In the genomic region with DNA sequence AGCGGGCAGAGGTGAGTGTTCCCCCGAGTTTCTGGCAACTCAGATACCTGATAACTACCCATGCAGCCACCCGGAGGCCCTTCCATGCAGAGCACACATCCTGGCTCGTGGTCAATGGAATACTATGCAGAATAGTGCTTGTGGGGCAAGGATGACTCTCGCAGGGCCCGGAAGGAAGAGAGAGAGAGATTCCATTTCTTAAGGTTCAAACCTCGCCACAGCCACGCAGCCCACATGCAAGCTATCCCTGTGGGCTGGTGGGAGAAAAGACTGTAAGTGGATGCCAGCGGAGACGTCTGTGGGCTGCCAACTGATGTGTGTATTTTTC, we compare ENCODE assay signal across 8 mouse cellular contexts. TPM values are rescaled to one million over a fixed set of nuclear protein-coding genes. Genes with fewer than 3 reads are reported as not detected.
DNase-seq lines count a peak whose midpoint lies in the region; ATAC-seq and TF ChIP-seq lines count a peak whose summit lies in the region.

No protein-coding gene starts in this region.

- H3K4me1 ChIP-seq in heart, embryonic 16.5 days (ENCODE audit: control insufficient read depth, insufficient read depth, low read length), result peaks cover 19% of the 10 kb centered on the region
- H3K4me1 ChIP-seq in G1E (ENCODE audit: insufficient read depth, low read depth, low read length), result peaks cover 39% of the 10 kb centered on the region
- H3K4me1 ChIP-seq in forebrain, embryonic 16.5 days (replicated peaks; ENCODE audit: control insufficient read depth, insufficient read depth, low read length), result peaks cover 22% of the 10 kb centered on the region
- peaks cover 52% of the 10 kb centered on the region for H3K4me1 ChIP-seq in midbrain, embryonic 10.5 days

- no peak for TF ChIP-seq CTCF in G1E (IDR thresholded peaks at IDR 0.05; ENCODE audit: low read depth, low read length)

- WGBS in heart, embryonic 16.5 days, result 22% methylated on average over 10 of the region's 10 CpGs
- 19% methylated on average over 10 of the region's 10 CpGs for WGBS in forebrain, embryonic 16.5 days
- 43% methylated on average over 10 of the region's 10 CpGs for WGBS in midbrain, embryonic 10.5 days

- ATAC-seq in heart, embryonic 16.5 days (replicated peaks; ENCODE audit: extremely low read depth, insufficient read depth, low FRiP score), result no peak
- no peak for ATAC-seq in G1E (ENCODE audit: extremely low read depth, insufficient number of reproducible peaks, low FRiP score, poor library complexity, severe bottlenecking)
- peak; percentile 0; the same call in 1 of the 2 replicates for ATAC-seq in forebrain, embryonic 16.5 days

- H3K9ac ChIP-seq in heart, embryonic 16.5 days (ENCODE audit: low read length), result peak overlapping the region; percentile 95
- H3K9ac ChIP-seq in forebrain, embryonic 16.5 days (replicated peaks; ENCODE audit: low read depth, low read length), result peak overlapping the region; percentile 99

- no peak for DNase-seq in heart, adult 11 months
- DNase-seq in G1E (ENCODE audit: low spot score), result no peak
- no peak for DNase-seq in midbrain, embryonic 10.5 days (ENCODE audit: low spot score)
- no peak for DNase-seq in cerebellum, postnatal 4 days (ENCODE audit: low spot score in 2 of 2)
- DNase-seq in cerebellum, postnatal 25 days, result no peak
- no peak for DNase-seq in cerebellum, postnatal 14 days

- peak overlapping the region; percentile 88 for H3K4me3 ChIP-seq in heart, embryonic 16.5 days (ENCODE audit: low read length)
- H3K4me3 ChIP-seq in G1E (ENCODE audit: low read depth, low read length), result peak overlapping the region; percentile 77
- peak overlapping the region; percentile 92 for H3K4me3 ChIP-seq in forebrain, embryonic 16.5 days (replicated peaks; ENCODE audit: low read length)
- peak overlapping the region; percentile 97 for H3K4me3 ChIP-seq in midbrain, embryonic 10.5 days

- no peaks in the 10 kb centered on the region for H3K9me3 ChIP-seq in heart, embryonic 16.5 days (replicated peaks; ENCODE audit: control insufficient read depth, low read length)
- no peaks in the 10 kb centered on the region for H3K9me3 ChIP-seq in G1E (replicated peaks)
- H3K9me3 ChIP-seq in forebrain, embryonic 16.5 days (ENCODE audit: control insufficient read depth, low read length), result no peaks in the 10 kb centered on the region
- H3K9me3 ChIP-seq in midbrain, embryonic 10.5 days (replicated peaks), result no peaks in the 10 kb centered on the region

- H3K36me3 ChIP-seq in heart, embryonic 16.5 days (ENCODE audit: control insufficient read depth, insufficient read depth), result peaks cover 18% of the 10 kb centered on the region
- peaks cover 39% of the 10 kb centered on the region for H3K36me3 ChIP-seq in G1E (replicated peaks)
- peaks cover 14% of the 10 kb centered on the region for H3K36me3 ChIP-seq in forebrain, embryonic 16.5 days (ENCODE audit: control insufficient read depth, insufficient read depth)
- H3K36me3 ChIP-seq in midbrain, embryonic 10.5 days, result peaks cover 68% of the 10 kb centered on the region

- H3K27ac ChIP-seq in heart, embryonic 16.5 days (ENCODE audit: low read length), result no peak overlapping the region; the same call in 1 of the 2 replicates
- peak overlapping the region; percentile 87 for H3K27ac ChIP-seq in forebrain, embryonic 16.5 days (ENCODE audit: low read length)
- H3K27ac ChIP-seq in midbrain, embryonic 10.5 days (replicated peaks), result peak overlapping the region; percentile 96

- H3K27me3 ChIP-seq in heart, embryonic 16.5 days (ENCODE audit: control insufficient read depth, insufficient read depth, low read length), result no peaks in the 10 kb centered on the region
- H3K27me3 ChIP-seq in G1E (ENCODE audit: insufficient read depth, low read length), result peaks cover 66% of the 10 kb centered on the region
- no peaks in the 10 kb centered on the region for H3K27me3 ChIP-seq in forebrain, embryonic 16.5 days (replicated peaks; ENCODE audit: control insufficient read depth, insufficient read depth, low read length)
- no peaks in the 10 kb centered on the region for H3K27me3 ChIP-seq in midbrain, embryonic 10.5 days (ENCODE audit: low read depth, poor library complexity, severe bottlenecking)

- peak overlapping the region; percentile 78 for H3K4me2 ChIP-seq in heart, embryonic 16.5 days (ENCODE audit: low read depth, low read length)
- H3K4me2 ChIP-seq in forebrain, embryonic 16.5 days (ENCODE audit: low read length), result peak overlapping the region; percentile 76

RNA-seq across cellular contexts. Expression of gene Thap3, which starts 0.8 kb away (rescaled TPM):
- 28.8 and 31.2 TPM in 2 replicates for polyA plus RNA-seq in heart, embryonic 16.5 days (2015; fragmentation: Nextera tagmentation; extraction: Ambion mirVana)
- total RNA-seq in G1E (2014; fragmentation: Nextera tagmentation), result 2.0 and 3.0 TPM in 2 replicates
- 0.82 and 1.6 TPM in 2 replicates for total RNA-seq in G1E (2017)
- polyA plus RNA-seq in G1E (2012), result 4.2 and 5.5 TPM in 2 replicates
- polyA plus RNA-seq in forebrain, embryonic 16.5 days (2015; fragmentation: Nextera tagmentation; extraction: Ambion mirVana), result 32.7 and 42.7 TPM in 2 replicates
- 32.1 and 36.2 TPM in 2 replicates for polyA plus RNA-seq in midbrain, embryonic 10.5 days (2016; fragmentation: Nextera tagmentation; extraction: Ambion mirVana)

RNA-seq across cellular contexts. Expression of gene Phf13, which starts 8.1 kb away (rescaled TPM):
- 15.4 and 17.1 TPM in 2 replicates for polyA plus RNA-seq in heart, embryonic 16.5 days (2015; fragmentation: Nextera tagmentation; extraction: Ambion mirVana)
- total RNA-seq in G1E (2014; fragmentation: Nextera tagmentation) (2.9 and 3.7 TPM in 2 replicates), G1E (2017) (2.0 and 2.3 TPM in 2 replicates)
- 5.4 and 6.6 TPM in 2 replicates for polyA plus RNA-seq in G1E (2012)
- polyA plus RNA-seq in forebrain, embryonic 16.5 days (2015; fragmentation: Nextera tagmentation; extraction: Ambion mirVana), result 20.5 and 21.8 TPM in 2 replicates
- 23.9 and 30.4 TPM in 2 replicates for polyA plus RNA-seq in midbrain, embryonic 10.5 days (2016; fragmentation: Nextera tagmentation; extraction: Ambion mirVana)

RNA-seq across cellular contexts. Expression of gene Klhl21, which starts 20.6 kb away (rescaled TPM):
- 27.2 and 33.1 TPM in 2 replicates for polyA plus RNA-seq in heart, embryonic 16.5 days (2015; fragmentation: Nextera tagmentation; extraction: Ambion mirVana)
- total RNA-seq in G1E (2014; fragmentation: Nextera tagmentation) (2.4 and 4.1 TPM in 2 replicates), G1E (2017) (3.8 and 4.4 TPM in 2 replicates)
- 12.2 and 13.5 TPM in 2 replicates for polyA plus RNA-seq in G1E (2012)
- 2.9 and 3.6 TPM in 2 replicates for polyA plus RNA-seq in forebrain, embryonic 16.5 days (2015; fragmentation: Nextera tagmentation; extraction: Ambion mirVana)
- 6.9 and 8.5 TPM in 2 replicates for polyA plus RNA-seq in midbrain, embryonic 10.5 days (2016; fragmentation: Nextera tagmentation; extraction: Ambion mirVana)

RNA-seq across cellular contexts. Expression of gene Zbtb48, which starts 39.5 kb away (rescaled TPM):
- polyA plus RNA-seq in heart, embryonic 16.5 days (2015; fragmentation: Nextera tagmentation; extraction: Ambion mirVana), result 13.5 and 14.5 TPM in 2 replicates
- 13.9 and 24.5 TPM in 2 replicates for total RNA-seq in G1E (2014; fragmentation: Nextera tagmentation)
- 9.3 and 9.8 TPM in 2 replicates for total RNA-seq in G1E (2017)
- polyA plus RNA-seq in G1E (2012), result 12.4 and 13.4 TPM in 2 replicates
- 23.4 and 25.4 TPM in 2 replicates for polyA plus RNA-seq in forebrain, embryonic 16.5 days (2015; fragmentation: Nextera tagmentation; extraction: Ambion mirVana)
- 18.7 and 25.6 TPM in 2 replicates for polyA plus RNA-seq in midbrain, embryonic 10.5 days (2016; fragmentation: Nextera tagmentation; extraction: Ambion mirVana)

RNA-seq across cellular contexts. Expression of gene Tas1r1, which starts 50.4 kb away (rescaled TPM):
- 0.29 and 0.39 TPM in 2 replicates for polyA plus RNA-seq in heart, embryonic 16.5 days (2015; fragmentation: Nextera tagmentation; extraction: Ambion mirVana)
- 0.24 TPM in 1 of 2 replicates, not detected in the other for total RNA-seq in G1E (2014; fragmentation: Nextera tagmentation)
- total RNA-seq in G1E (2017), result 0.06 and 0.27 TPM in 2 replicates
- polyA plus RNA-seq in G1E (2012), result 0.02 and 0.04 TPM in 2 replicates
- polyA plus RNA-seq in forebrain, embryonic 16.5 days (2015; fragmentation: Nextera tagmentation; extraction: Ambion mirVana), result 0.97 and 1.6 TPM in 2 replicates
- 0.73 and 0.75 TPM in 2 replicates for polyA plus RNA-seq in midbrain, embryonic 10.5 days (2016; fragmentation: Nextera tagmentation; extraction: Ambion mirVana)
